Mouse (Mus musculus) layer of hippocampus, postnatal 25 days (tissue): ENCODE measurements around the gene Slc22a4. TPM values are rescaled to one million over a fixed set of nuclear protein-coding genes. Genes with fewer than 3 reads are reported as not detected.
"Not testable (repeated sequence)": the region's sequence is repeated elsewhere in the genome, so short reads cannot be mapped to it uniquely, and the experiment has no call there.

Source experiments
- DNase-seq, 2 experiments: peaks; one replicate each; pipeline ENCODE4 v3.0.0; 2022; ENCODE audit warnings: mixed read lengths in 2 of 2, low spot score in 1 of 2; ENCODE audit errors: extremely low spot score in 1 of 2
- total RNA-seq, 2 experiments: library from RNA; stranded (reverse); gene quantifications; 2 replicates each; pipeline ENCODE4 v1.2.3; 2021

The Slc22a4 gene
- total RNA-seq, 2 experiments from 2014 or later = 4.8 to 7.2 TPM

GRCm38 (mm10) chr11:54058056-54058617, 30.2 kb upstream of the Slc22a4 start:
- no peak for DNase-seq

DNA sequence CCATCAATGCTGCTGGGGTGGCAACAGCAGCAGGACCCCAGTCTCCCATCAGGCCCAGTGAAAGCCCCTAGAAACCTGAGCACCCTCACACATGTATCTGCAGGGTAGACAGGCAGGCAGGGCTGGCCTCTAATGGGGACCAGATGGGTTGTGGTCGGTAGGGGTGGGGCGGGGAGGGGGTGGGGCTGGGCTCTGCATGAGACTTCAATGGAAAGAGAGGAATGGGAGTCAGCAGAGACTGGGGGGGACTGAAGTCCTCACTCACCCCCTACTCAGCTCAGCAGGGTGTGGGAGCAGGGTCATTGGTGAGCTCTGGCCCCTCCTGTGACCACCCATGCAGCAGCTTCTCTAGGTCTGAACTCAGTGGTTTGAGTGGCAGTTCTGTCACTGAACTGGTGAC, 29.5 kb upstream of the Slc22a4 start:
- DNase-seq = no peak

- DNase-seq = no peak
These were observed 28.2 kb upstream of the Slc22a4 start for GRCm38 (mm10) chr11:54056132-54056531.

- peak in 1 of 2 experiments; percentile 38 for DNase-seq
These were observed 26.4 kb upstream of the Slc22a4 start for GRCm38 (mm10) chr11:54054257-54054656.

- no peak for DNase-seq
These were observed 25.2 kb upstream of the Slc22a4 start for GRCm38 (mm10) chr11:54053090-54053489.

DNA sequence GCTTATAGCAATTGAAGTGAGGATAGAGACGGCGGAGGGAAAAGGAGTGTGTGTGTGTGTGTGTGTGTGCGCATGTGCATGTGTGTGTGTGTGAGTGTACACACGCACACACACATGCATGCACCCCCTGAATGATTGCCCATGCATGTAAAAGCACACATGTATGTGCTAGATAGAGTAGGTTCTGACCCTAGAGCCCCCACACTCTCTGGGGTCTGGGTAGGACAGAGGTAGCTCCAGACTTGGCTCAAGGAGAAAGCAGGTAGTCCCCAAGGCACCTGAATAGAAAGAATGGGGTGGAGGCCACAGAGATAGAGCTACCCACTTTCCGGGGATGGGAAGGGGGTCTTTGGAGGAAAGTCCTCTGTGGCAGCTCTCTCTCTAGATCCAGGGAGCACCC, 24.2 kb upstream of the Slc22a4 start:
- no peak for DNase-seq

GRCm38 (mm10) chr11:54051161-54051560, 23.3 kb upstream of the Slc22a4 start:
- no peak for DNase-seq

- no peak for DNase-seq
These were observed 22.3 kb upstream of the Slc22a4 start for GRCm38 (mm10) chr11:54050205-54050604.

GRCm38 (mm10) chr11:54040676-54041075, 12.8 kb upstream of the Slc22a4 start:
- DNase-seq = no peak

GRCm38 (mm10) chr11:54032872-54033271, 5.0 kb upstream of the Slc22a4 start:
- not testable (repeated sequence) for DNase-seq

DNA sequence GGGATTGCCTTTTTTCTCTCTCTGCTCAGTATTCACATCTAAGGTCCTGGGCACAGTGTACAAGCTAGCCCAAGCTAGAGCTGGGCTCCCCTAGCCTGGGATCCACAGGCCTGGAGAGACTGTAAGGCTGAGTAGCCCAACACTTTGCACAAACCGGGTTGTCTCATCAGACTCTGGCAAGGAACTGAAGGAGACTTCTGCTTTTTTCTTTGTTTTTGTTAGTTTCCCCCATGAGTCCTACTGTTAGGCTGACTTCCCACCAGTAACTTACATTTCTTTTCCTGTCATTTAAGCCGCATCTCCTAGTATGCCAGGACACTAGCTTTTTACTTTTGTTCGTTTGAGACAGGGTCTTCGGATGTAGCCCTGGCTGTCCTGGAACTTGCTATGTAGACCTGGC, 1.1 kb upstream of the Slc22a4 start:
- DNase-seq = no peak

DNA sequence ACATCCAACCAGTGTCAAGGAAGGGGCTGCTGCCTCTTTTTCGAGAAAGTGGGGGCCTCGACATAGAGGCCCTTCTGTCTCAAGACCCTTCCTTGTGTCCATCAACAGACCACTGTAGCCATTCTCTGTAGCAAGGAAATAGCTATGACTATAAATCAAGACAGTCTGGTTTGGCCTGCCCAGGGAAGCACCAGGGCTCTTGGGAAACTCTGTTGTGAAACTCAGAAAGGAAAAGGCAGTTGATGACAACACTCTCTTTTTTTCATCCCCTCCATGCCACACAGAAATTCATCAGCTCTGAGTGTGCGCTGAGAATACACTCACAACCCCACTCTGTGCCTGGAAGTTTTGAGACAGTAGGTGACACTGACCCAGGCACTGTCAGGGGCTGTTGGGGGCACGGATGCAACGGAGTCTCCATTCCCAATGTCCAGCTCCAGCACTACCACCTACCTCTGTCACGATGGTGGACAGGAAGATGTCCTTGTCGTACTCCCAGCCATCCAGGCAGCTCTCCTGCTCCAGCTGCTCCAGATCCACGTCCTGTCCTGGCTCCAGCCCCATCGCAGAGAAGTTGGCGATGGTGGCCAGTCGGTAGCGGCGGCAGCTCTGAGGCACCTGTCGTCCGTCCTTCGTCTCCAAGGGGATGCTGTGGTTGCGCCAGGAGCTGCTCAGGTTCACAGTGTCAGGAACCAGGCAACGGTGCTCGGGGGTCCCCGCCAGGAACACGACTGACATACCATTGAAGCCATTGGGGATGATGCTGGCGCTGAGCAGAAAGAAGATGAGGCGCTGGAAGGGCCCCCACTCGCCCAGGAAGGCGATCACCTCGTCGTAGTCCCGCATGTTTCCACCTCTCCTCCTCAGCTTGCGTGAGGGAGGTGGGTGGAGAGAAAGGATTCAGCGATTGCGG, 503 bp downstream of the Slc22a4 start:
- no peak for DNase-seq

DNA sequence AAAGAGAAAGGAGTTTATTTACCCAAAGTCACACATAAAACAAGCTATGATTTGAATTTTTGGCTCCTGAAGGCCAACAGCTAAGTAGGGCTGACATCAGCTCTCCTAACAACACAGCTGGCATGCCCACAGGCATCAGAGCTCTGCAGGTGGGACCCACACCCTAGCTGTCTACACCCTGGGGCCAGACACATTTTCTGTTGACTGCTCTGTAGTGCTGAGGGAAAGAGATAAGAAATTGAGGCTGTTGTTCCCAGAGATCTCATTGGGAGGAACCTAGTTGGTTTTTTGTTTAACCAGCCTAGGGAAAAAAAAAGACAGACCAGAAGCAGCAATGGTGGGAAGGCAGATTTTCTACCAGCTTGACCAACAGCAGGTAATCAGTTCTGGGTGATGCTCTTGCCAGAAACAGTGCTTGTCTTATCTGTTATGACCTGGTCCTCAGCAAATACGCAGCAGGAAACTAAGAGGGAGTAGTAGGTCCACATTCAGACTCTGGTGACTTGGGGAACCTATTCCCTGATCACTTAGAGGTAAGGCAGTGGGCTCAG, 1.3 kb downstream of the Slc22a4 start:
- no peak for DNase-seq

- no peak for DNase-seq
These were observed 6.3 kb downstream of the Slc22a4 start for GRCm38 (mm10) chr11:54021396-54022093.

GRCm38 (mm10) chr11:54018893-54019732, 8.8 kb downstream of the Slc22a4 start:
- no peak for DNase-seq

- no peak for DNase-seq
These were observed 10.3 kb downstream of the Slc22a4 start for GRCm38 (mm10) chr11:54017596-54017995.

DNA sequence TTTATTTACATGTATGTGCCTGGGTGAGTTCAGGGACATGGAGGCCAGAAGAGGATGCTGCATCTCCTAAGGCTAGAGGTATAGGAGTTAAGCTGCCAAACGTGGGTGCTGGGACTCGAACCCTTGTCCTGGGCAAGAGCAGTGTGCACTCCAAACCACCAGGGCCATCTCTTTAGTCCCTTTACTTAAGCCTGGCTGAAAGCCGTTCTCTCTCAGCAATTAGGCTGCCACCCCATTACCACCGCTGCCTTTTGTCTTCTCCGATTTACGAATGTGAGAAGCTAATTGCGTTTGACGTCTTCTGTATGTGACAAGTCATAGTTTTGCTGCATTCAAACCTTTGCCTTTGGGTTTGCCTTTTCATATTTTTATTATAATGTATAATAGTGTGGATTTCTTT, 11.8 kb downstream of the Slc22a4 start:
- no peak for DNase-seq

DNA sequence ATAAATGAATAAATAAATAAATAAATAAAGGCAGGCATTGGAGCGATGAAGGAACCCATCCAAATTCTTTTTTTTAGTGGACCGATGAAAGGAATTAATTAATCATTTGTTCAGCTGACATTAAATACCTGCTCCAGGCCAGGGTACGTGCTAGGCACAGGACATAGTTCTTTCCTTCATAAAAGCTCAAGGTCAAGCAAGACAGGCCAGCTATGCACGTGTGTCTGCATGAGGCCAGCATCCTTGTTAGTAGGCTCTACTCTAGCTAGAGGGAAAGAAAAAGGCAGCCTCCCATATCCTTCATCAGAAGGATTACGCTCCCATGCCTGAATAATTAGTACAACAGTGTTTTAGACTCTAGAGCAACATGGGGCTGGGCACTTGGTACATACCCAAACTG, 14.9 kb downstream of the Slc22a4 start:
- no peak for DNase-seq

GRCm38 (mm10) chr11:54011255-54011654, 16.6 kb downstream of the Slc22a4 start:
- DNase-seq = no peak

DNA sequence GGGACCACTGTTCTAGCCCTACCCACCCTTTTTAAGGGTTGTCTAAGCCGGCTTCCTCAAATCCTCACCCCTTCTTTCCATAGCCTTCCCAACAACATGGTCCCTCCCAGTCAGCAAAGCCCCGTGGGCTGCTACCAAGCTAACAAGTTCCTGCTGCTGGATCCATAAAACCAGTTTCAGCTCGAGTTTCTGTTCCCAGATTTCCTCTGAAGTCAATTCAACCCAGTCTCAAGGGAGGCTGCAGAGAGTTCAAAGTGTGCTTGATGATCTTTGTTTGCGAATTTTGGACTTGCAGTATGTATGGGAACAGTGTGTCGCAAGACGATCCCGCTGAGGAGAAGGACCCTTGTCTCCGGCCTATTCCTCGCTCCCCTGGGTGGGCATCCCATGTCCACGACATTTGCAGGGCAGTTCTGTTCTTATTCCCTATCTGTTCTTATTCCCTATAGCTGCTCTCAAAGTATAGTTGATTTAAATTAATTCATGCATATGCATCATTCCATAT, 19.4 kb downstream of the Slc22a4 start:
- DNase-seq = no peak
